Mouse (Mus musculus) ES-Bruce4 (cell line): ENCODE data around the gene Lrrc1.

Experiments used
- CTCF ChIP-seq: IDR thresholded peaks from one replicate; pipeline ENCODE4 v1.8.1; 2011; ENCODE audit warnings: low read depth, low read length
- POLR2A ChIP-seq: IDR thresholded peaks from one replicate; pipeline ENCODE4 v1.8.1; 2011; ENCODE audit warnings: low read length; ENCODE audit not compliant: insufficient read depth

- TF ChIP-seq POLR2A (no peak), CTCF (no peak)
Observed at GRCm38 (mm10) chr9:77428748-77429140, 115.9 kb downstream of the Lrrc1 start.
